Mouse (Mus musculus): Measurements from ENCODE around the gene Suco. TPM values are rescaled to one million over a fixed set of nuclear protein-coding genes. Genes with fewer than 3 reads are reported as not detected.

The Suco gene
- 28.6 and 39.6 TPM in 2 replicates for polyA plus RNA-seq (2014; fragmentation: Nextera tagmentation; extraction: Ambion mirVana)

- Histone ChIP-seq H3K27ac (ENCODE audit: low read depth, low read length) (peak within 1 kb of the TSS; percentile 96), H3K9me3 (ENCODE audit: control insufficient read depth, low read length) (no peaks in the 10 kb centered on the region), H3K36me3 (ENCODE audit: control insufficient read depth, insufficient read depth, low read length) (no peaks in the 10 kb centered on the region), H3K4me2 (ENCODE audit: low read depth) (peak within 1 kb of the TSS; percentile 76), H3K27me3 (ENCODE audit: control insufficient read depth, insufficient read depth, low read length) (no peaks in the 10 kb centered on the region), H3K9ac (ENCODE audit: low read length) (peak within 1 kb of the TSS; percentile 90), H3K4me3 (ENCODE audit: low read depth, low read length) (peak within 1 kb of the TSS; percentile 83), H3K4me1 (ENCODE audit: control insufficient read depth, insufficient read depth, low read length) (peaks cover 16% of the 10 kb centered on the region)
- peak; percentile 99 for ATAC-seq (ENCODE audit: insufficient read depth, low FRiP score, low TSS enrichment)
- DNase-seq (ENCODE audit: low spot score): peak; percentile 100
- under 1% methylated on average over 53 of the region's 74 CpGs for WGBS
Measured at GRCm38 (mm10) chr1:161876553-161877447, at the start of gene Suco. Suco (minus strand) TSS chr1:161876682.

- Histone ChIP-seq H3K27ac (ENCODE audit: low read depth, low read length) (no peak overlapping the region), H3K4me2 (ENCODE audit: low read depth) (no peak overlapping the region), H3K9me3 (ENCODE audit: control insufficient read depth, low read length) (no peaks in the 10 kb centered on the region), H3K27me3 (ENCODE audit: control insufficient read depth, insufficient read depth, low read length) (no peaks in the 10 kb centered on the region), H3K4me1 (ENCODE audit: control insufficient read depth, insufficient read depth, low read length) (no peaks in the 10 kb centered on the region), H3K36me3 (ENCODE audit: control insufficient read depth, insufficient read depth, low read length) (no peaks in the 10 kb centered on the region), H3K4me3 (ENCODE audit: low read depth, low read length) (no peak overlapping the region), H3K9ac (ENCODE audit: low read length) (no peak overlapping the region)
- WGBS: 90% methylated on average over 13 of the region's 13 CpGs
- DNase-seq (ENCODE audit: low spot score): no peak
- no peak for ATAC-seq (ENCODE audit: insufficient read depth, low FRiP score, low TSS enrichment)
Measured at GRCm38 (mm10) chr1:161925281-161925805, 48.9 kb upstream of the Suco start.

- WGBS: 71% methylated on average over 3 of the region's 3 CpGs
- Histone ChIP-seq H3K4me3 (ENCODE audit: low read depth, low read length) (no peak overlapping the region), H3K27me3 (ENCODE audit: control insufficient read depth, insufficient read depth, low read length) (no peaks in the 10 kb centered on the region), H3K4me2 (ENCODE audit: low read depth) (no peak overlapping the region), H3K36me3 (ENCODE audit: control insufficient read depth, insufficient read depth, low read length) (no peaks in the 10 kb centered on the region), H3K9me3 (ENCODE audit: control insufficient read depth, low read length) (no peaks in the 10 kb centered on the region), H3K9ac (ENCODE audit: low read length) (no peak overlapping the region), H3K4me1 (ENCODE audit: control insufficient read depth, insufficient read depth, low read length) (no peaks in the 10 kb centered on the region), H3K27ac (ENCODE audit: low read depth, low read length) (no peak overlapping the region)
- no peak for DNase-seq (ENCODE audit: low spot score)
- no peak for ATAC-seq (ENCODE audit: insufficient read depth, low FRiP score, low TSS enrichment)
Measured at GRCm38 (mm10) chr1:161924321-161924720, 47.8 kb upstream of the Suco start.

GRCm38 (mm10) chr1:161921928-161922327 is 45.4 kb upstream of the Suco start:
- no peaks in the 10 kb centered on the region; the same call in 1 of the 2 replicates for H3K4me1 ChIP-seq (ENCODE audit: control insufficient read depth, insufficient read depth, low read length)

GRCm38 (mm10) chr1:161920475-161921454 is 44.3 kb upstream of the Suco start:
- Histone ChIP-seq H3K27me3 (ENCODE audit: control insufficient read depth, insufficient read depth, low read length) (no peaks in the 10 kb centered on the region), H3K4me2 (ENCODE audit: low read depth) (no peak overlapping the region), H3K4me1 (ENCODE audit: control insufficient read depth, insufficient read depth, low read length) (no peaks in the 10 kb centered on the region; the same call in 1 of the 2 replicates), H3K9ac (ENCODE audit: low read length) (no peak overlapping the region), H3K27ac (ENCODE audit: low read depth, low read length) (no peak overlapping the region), H3K9me3 (ENCODE audit: control insufficient read depth, low read length) (no peaks in the 10 kb centered on the region), H3K36me3 (ENCODE audit: control insufficient read depth, insufficient read depth, low read length) (no peaks in the 10 kb centered on the region), H3K4me3 (ENCODE audit: low read depth, low read length) (no peak overlapping the region)
- no peak for ATAC-seq (ENCODE audit: insufficient read depth, low FRiP score, low TSS enrichment)
- WGBS: 86% methylated on average over 9 of the region's 9 CpGs
- no peak for DNase-seq (ENCODE audit: low spot score)

More at GRCm38 (mm10) chr1:161921928-161922327, 45.4 kb upstream of the Suco start:
- no peaks in the 10 kb centered on the region for H3K27me3 ChIP-seq (ENCODE audit: control insufficient read depth, insufficient read depth, low read length)
- no peak overlapping the region for H3K4me3 ChIP-seq (ENCODE audit: low read depth, low read length)
- no peaks in the 10 kb centered on the region for H3K36me3 ChIP-seq (ENCODE audit: control insufficient read depth, insufficient read depth, low read length)
- ATAC-seq (ENCODE audit: insufficient read depth, low FRiP score, low TSS enrichment) (no peak), DNase-seq (ENCODE audit: low spot score) (no peak)
- no peaks in the 10 kb centered on the region for H3K9me3 ChIP-seq (ENCODE audit: control insufficient read depth, low read length)
- H3K9ac ChIP-seq (ENCODE audit: low read length): no peak overlapping the region
- no peak overlapping the region for H3K27ac ChIP-seq (ENCODE audit: low read depth, low read length)
- no peak overlapping the region for H3K4me2 ChIP-seq (ENCODE audit: low read depth)
- WGBS: 82% methylated on average over 6 of the region's 6 CpGs

GRCm38 (mm10) chr1:161919594-161919993 is 43.1 kb upstream of the Suco start:
- Histone ChIP-seq H3K27me3 (ENCODE audit: control insufficient read depth, insufficient read depth, low read length) (no peaks in the 10 kb centered on the region), H3K9ac (ENCODE audit: low read length) (no peak overlapping the region), H3K27ac (ENCODE audit: low read depth, low read length) (no peak overlapping the region), H3K4me1 (ENCODE audit: control insufficient read depth, insufficient read depth, low read length) (no peaks in the 10 kb centered on the region; the same call in 1 of the 2 replicates), H3K4me3 (ENCODE audit: low read depth, low read length) (no peak overlapping the region), H3K4me2 (ENCODE audit: low read depth) (no peak overlapping the region), H3K36me3 (ENCODE audit: control insufficient read depth, insufficient read depth, low read length) (no peaks in the 10 kb centered on the region), H3K9me3 (ENCODE audit: control insufficient read depth, low read length) (no peaks in the 10 kb centered on the region)
- 91% methylated on average over 2 of the region's 2 CpGs for WGBS
- DNase-seq (ENCODE audit: low spot score) (no peak), ATAC-seq (ENCODE audit: insufficient read depth, low FRiP score, low TSS enrichment) (no peak)

- no peak for ATAC-seq (ENCODE audit: insufficient read depth, low FRiP score, low TSS enrichment)
Measured at GRCm38 (mm10) chr1:161918682-161919372, 42.3 kb upstream of the Suco start.

More at GRCm38 (mm10) chr1:161918682-161919372, 42.3 kb upstream of the Suco start:
- Histone ChIP-seq H3K4me1 (ENCODE audit: control insufficient read depth, insufficient read depth, low read length) (no peaks in the 10 kb centered on the region; the same call in 1 of the 2 replicates), H3K4me3 (ENCODE audit: low read depth, low read length) (no peak overlapping the region), H3K9me3 (ENCODE audit: control insufficient read depth, low read length) (no peaks in the 10 kb centered on the region), H3K27me3 (ENCODE audit: control insufficient read depth, insufficient read depth, low read length) (no peaks in the 10 kb centered on the region), H3K27ac (ENCODE audit: low read depth, low read length) (no peak overlapping the region), H3K9ac (ENCODE audit: low read length) (no peak overlapping the region), H3K36me3 (ENCODE audit: control insufficient read depth, insufficient read depth, low read length) (no peaks in the 10 kb centered on the region), H3K4me2 (ENCODE audit: low read depth) (no peak overlapping the region)
- DNase-seq (ENCODE audit: low spot score): no peak
- WGBS: 57% methylated on average over 7 of the region's 7 CpGs
